Mouse (Mus musculus) forebrain, embryonic 16.5 days (tissue): ENCODE measurements around the gene Rtl10. TPM values are rescaled to one million over a fixed set of nuclear protein-coding genes. Genes with fewer than 3 reads are reported as not detected.
"Not testable (repeated sequence)": the region's sequence is repeated elsewhere in the genome, so short reads cannot be mapped to it uniquely, and the experiment has no call there.

Experiments
- ATAC-seq: fragments of 200-750 bp; cut with Nextera tagmentation; 2 replicates; pipeline ENCODE4 v1.8.0; 2017; ENCODE audit warnings: mild to moderate bottlenecking, moderate library complexity
- H3K27ac ChIP-seq: fragments of 300-500 bp; sonication (generic); 2 replicates; pipeline ENCODE4 v1.5.1; 2014; ENCODE audit warnings: low read length, control low read depth
- H3K27me3 ChIP-seq: fragments of 300-500 bp; sonication (generic); replicated peaks from 2 replicates; pipeline ENCODE4 v1.6.1; 2014; ENCODE audit warnings: low read length; ENCODE audit not compliant: control insufficient read depth, insufficient read depth
- H3K36me3 ChIP-seq: fragments of 300-500 bp; sonication (generic); 2 replicates; pipeline ENCODE4 v1.6.1; 2014; ENCODE audit not compliant: control insufficient read depth, insufficient read depth
- H3K4me1 ChIP-seq: fragments of 300-500 bp; sonication (generic); replicated peaks from 2 replicates; pipeline ENCODE4 v1.6.1; 2014; ENCODE audit warnings: low read length; ENCODE audit not compliant: control insufficient read depth, insufficient read depth
- H3K4me2 ChIP-seq: fragments of 300-500 bp; sonication (generic); 2 replicates; pipeline ENCODE4 v1.6.1; 2014; ENCODE audit warnings: mild to moderate bottlenecking, low read length, control low read depth
- H3K4me3 ChIP-seq: fragments of 300-500 bp; sonication (generic); replicated peaks from 2 replicates; pipeline ENCODE4 v1.5.1; 2014; ENCODE audit warnings: mild to moderate bottlenecking, low read length, control low read depth
- H3K9ac ChIP-seq: fragments of 300-500 bp; sonication (generic); replicated peaks from 2 replicates; pipeline ENCODE4 v1.6.1; 2014; ENCODE audit warnings: low read depth, low read length, control low read depth
- H3K9me3 ChIP-seq: fragments of 300-500 bp; sonication (generic); 2 replicates; pipeline ENCODE4 v1.6.1; 2016; ENCODE audit warnings: low read length; ENCODE audit not compliant: control insufficient read depth
- WGBS: fragments of 180-500 bp; shearing (Covaris S2); extraction: QIAGEN DNeasy Blood & Tissue Kit; methylation state at CpG from one replicate; pipeline ENCODE4 v1.1.7; 2014; 5-methylcytosine and 5-hydroxymethylcytosine counted together
- polyA plus RNA-seq: library from polyadenylated mRNA; unstranded; fragments of >200 nt; fragmentation: Nextera tagmentation; extraction: Ambion mirVana; gene quantifications from 2 replicates; pipeline ENCODE4 v1.2.1, GENCODE M21; 2015

Rtl10 gene
- polyA plus RNA-seq, 1 experiment from 2014 or later, result 3.4 TPM

- no peaks in the 10 kb centered on the region for H3K4me1 ChIP-seq
- H3K27ac ChIP-seq, result no peak overlapping the region
- H3K9ac ChIP-seq, result no peak overlapping the region
- H3K36me3 ChIP-seq, result no peaks in the 10 kb centered on the region
- H3K4me3 ChIP-seq, result no peak overlapping the region
- no peak overlapping the region for H3K4me2 ChIP-seq
- ATAC-seq, result no peak
- H3K9me3 ChIP-seq, result no peaks in the 10 kb centered on the region
- H3K27me3 ChIP-seq, result no peaks in the 10 kb centered on the region
Measured at GRCm38 (mm10) chr16:18518091-18518490, 19.4 kb downstream of the Rtl10 start.

DNA sequence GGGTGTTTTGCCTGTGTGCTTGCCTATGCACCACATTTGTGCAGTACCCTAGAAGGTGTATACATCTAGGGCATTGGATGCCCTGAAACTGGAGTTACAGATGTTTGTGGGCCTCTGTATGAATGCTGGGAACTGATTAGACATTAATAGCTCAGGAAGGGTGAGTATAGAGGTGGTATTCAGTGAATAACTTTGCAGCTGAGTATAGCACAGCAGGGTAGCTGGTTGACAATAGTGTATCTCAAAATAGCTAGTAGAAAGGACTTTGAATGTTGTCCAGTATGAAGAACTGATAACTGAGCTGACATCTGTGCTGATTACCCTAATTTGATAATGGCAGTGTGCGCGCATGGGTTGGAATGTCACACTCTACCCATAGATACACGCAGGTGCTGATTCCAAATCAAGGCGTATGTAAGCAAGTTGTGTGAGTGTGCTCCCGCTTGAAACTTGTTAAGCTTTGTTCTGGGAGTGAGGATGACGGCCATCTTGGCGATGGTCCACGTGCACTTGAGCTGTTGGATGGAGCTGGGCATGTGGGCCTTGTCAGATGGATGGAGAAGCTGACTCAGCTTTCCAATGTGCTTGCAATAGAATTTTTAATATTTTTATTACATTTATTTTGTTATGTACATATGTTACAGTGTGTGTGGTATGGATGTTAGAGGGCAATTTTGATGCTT is 25.0 kb downstream of the Rtl10 start:
- H3K9ac ChIP-seq, result no peak overlapping the region
- no peaks in the 10 kb centered on the region for H3K4me1 ChIP-seq
- H3K27me3 ChIP-seq, result no peaks in the 10 kb centered on the region
- no peaks in the 10 kb centered on the region for H3K9me3 ChIP-seq
- no peak overlapping the region for H3K4me3 ChIP-seq
- no peak for ATAC-seq
- no peaks in the 10 kb centered on the region for H3K36me3 ChIP-seq
- no peak overlapping the region for H3K4me2 ChIP-seq
- 74% methylated on average over 8 of the region's 8 CpGs for WGBS
- H3K27ac ChIP-seq, result no peak overlapping the region

- Histone ChIP-seq H3K4me3 (no peak overlapping the region), H3K9me3 (no peaks in the 10 kb centered on the region), H3K4me1 (no peaks in the 10 kb centered on the region), H3K9ac (no peak overlapping the region), H3K27me3 (no peaks in the 10 kb centered on the region), H3K27ac (no peak overlapping the region), H3K36me3 (no peaks in the 10 kb centered on the region), H3K4me2 (no peak overlapping the region)
- no peak for ATAC-seq
- 74% methylated on average over 5 of the region's 5 CpGs for WGBS
Measured at GRCm38 (mm10) chr16:18528656-18529055, 30.0 kb downstream of the Rtl10 start.

DNA sequence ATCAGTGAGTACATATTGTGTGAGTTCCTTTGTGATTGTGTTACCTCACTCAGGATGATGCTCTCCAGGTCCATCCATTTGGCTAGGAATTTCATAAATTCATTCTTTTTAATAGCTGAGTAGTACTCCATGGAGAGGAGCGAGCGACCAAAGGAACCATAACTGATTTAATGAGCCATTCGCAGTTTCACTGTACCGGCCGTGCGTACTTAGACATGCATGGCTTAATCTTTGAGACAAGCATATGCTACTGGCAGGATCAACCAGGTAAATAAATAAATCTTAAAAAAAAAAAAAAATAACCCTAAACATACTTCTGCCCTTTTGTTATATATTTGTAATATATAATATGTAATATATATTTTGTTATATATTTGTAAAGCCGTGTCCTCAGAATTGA is 34.4 kb downstream of the Rtl10 start:
- H3K9me3 ChIP-seq, H3K4me3 ChIP-seq, H3K27me3 ChIP-seq, H3K36me3 ChIP-seq, H3K27ac ChIP-seq, H3K4me2 ChIP-seq, H3K4me1 ChIP-seq, H3K9ac ChIP-seq: not testable (repeated sequence)
- ATAC-seq, result peak; percentile 96
- 91% methylated on average over 7 of the region's 7 CpGs for whole genome bisulfite sequencing

DNA sequence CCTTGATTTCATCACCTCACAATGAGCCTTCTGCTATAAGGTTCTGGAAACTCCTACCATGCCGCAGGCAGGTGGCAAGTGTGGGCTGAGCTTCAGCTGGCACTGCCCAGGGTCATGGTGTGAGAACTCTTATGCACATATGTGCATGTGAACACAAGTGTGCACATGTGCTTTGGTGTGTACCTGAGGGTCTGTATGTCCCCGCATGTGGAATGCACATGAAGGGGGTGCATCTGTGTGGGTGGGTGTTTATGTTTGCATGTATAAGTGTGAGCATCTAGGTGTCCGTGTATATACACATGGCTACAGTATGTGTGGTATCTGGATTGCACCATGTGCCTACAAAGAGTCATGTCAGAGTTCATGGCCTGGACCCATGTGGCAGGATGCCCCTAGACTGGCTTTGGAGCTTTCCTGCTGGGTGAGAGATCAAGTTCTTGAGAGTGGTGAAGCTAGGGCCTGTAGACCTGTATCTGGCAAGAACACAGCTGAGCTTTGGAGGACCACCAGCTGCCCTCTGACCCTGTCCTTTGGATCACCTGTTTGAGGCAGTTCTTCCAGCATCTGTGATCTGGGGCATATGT is 38.8 kb downstream of the Rtl10 start:
- no peak overlapping the region for H3K27ac ChIP-seq
- H3K9me3 ChIP-seq, result no peaks in the 10 kb centered on the region
- H3K36me3 ChIP-seq, result no peaks in the 10 kb centered on the region
- H3K4me2 ChIP-seq, result no peak overlapping the region
- no peaks in the 10 kb centered on the region for H3K27me3 ChIP-seq
- 84% methylated on average over 3 of the region's 3 CpGs for WGBS
- no peak overlapping the region for H3K9ac ChIP-seq
- no peak for ATAC-seq
- no peaks in the 10 kb centered on the region for H3K4me1 ChIP-seq
- no peak overlapping the region for H3K4me3 ChIP-seq

DNA sequence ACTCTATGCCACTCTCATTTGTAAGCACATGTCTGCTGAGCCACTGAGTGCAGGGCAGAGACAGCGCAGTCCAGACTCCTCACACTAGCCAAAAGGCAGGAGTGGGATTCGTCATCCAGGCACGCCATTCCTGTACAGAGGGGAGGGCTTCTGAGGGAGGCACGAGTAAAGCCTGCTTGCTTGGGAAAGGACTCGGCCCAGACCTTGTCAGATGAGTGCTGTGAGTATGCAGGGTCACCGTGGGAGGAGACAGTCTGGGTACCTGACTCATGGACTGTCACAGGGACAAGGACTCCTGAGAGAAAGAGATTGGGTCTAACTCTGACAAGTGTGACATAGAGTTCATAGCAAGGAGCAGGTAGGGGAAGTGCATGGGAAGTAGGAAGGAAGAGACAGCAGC is 40.6 kb downstream of the Rtl10 start:
- H3K9me3 ChIP-seq, result no peaks in the 10 kb centered on the region
- H3K9ac ChIP-seq, result no peak overlapping the region
- peaks cover 10% of the 10 kb centered on the region for H3K4me1 ChIP-seq
- no peak overlapping the region for H3K27ac ChIP-seq
- no peak overlapping the region for H3K4me2 ChIP-seq
- no peak overlapping the region for H3K4me3 ChIP-seq
- ATAC-seq, result no peak
- H3K36me3 ChIP-seq, result no peaks in the 10 kb centered on the region
- 76% methylated on average over 6 of the region's 6 CpGs for WGBS
- H3K27me3 ChIP-seq, result no peaks in the 10 kb centered on the region

- no peak overlapping the region for H3K27ac ChIP-seq
Measured at GRCm38 (mm10) chr16:18543151-18543829, 44.6 kb downstream of the Rtl10 start.

DNA sequence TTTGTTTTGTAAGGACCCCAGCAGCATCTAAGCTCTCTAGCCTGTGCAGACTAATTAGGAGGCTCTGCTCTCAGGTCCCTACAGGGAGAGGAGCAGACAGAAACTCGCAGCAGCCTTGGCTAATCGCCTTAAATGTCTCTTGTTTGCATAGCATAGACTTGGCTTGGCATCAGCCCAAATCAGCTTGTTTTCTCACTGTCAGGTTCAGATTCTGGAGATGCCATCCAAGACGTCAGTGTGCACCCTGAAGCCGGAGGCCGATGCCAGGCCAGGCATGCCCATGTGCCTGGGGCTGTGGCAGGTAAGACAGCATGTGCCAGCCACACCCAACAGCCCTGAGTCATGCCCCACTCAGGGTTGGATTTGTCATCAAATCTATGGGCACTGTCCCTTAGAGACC is 49.2 kb downstream of the Rtl10 start:
- H3K4me1 ChIP-seq, result peaks cover 18% of the 10 kb centered on the region
- no peaks in the 10 kb centered on the region for H3K36me3 ChIP-seq
- H3K9ac ChIP-seq, result no peak overlapping the region
- H3K27ac ChIP-seq, result no peak overlapping the region
- no peak for ATAC-seq
- H3K9me3 ChIP-seq, result no peaks in the 10 kb centered on the region
- H3K4me3 ChIP-seq, result no peak overlapping the region
- H3K4me2 ChIP-seq, result no peak overlapping the region
- 34% methylated on average over 5 of the region's 5 CpGs for WGBS
- H3K27me3 ChIP-seq, result no peaks in the 10 kb centered on the region

More at GRCm38 (mm10) chr16:18543151-18543829, 44.6 kb downstream of the Rtl10 start:
- Histone ChIP-seq H3K4me3 (no peak overlapping the region), H3K4me2 (no peak overlapping the region), H3K9ac (no peak overlapping the region), H3K9me3 (no peaks in the 10 kb centered on the region), H3K36me3 (no peaks in the 10 kb centered on the region), H3K27me3 (no peaks in the 10 kb centered on the region), H3K4me1 (peaks cover 19% of the 10 kb centered on the region)
- peak; percentile 82 for ATAC-seq
- 34% methylated on average over 8 of the region's 8 CpGs for WGBS
